Mouse (Mus musculus) heart, embryonic 11.5 days (tissue): ENCODE measurements around the gene Adam20. TPM values are rescaled to one million over a fixed set of nuclear protein-coding genes. Genes with fewer than 3 reads are reported as not detected.
"Not testable (repeated sequence)": the region's sequence is repeated elsewhere in the genome, so short reads cannot be mapped to it uniquely, and the experiment has no call there.

Experiments used
- ATAC-seq: fragments of 200-750 bp; cut with Nextera tagmentation; replicated peaks from 2 replicates; pipeline ENCODE4 v1.8.0; 2017; ENCODE audit warnings: moderate library complexity; ENCODE audit not compliant: insufficient number of reproducible peaks, low FRiP score, low TSS enrichment
- H3K27ac ChIP-seq: fragments of 300-500 bp; sonication (generic); 2 replicates; pipeline ENCODE4 v1.5.1; 2014; ENCODE audit warnings: mild to moderate bottlenecking, low read depth, low read length
- H3K27me3 ChIP-seq: fragments of 300-500 bp; sonication (generic); 2 replicates; pipeline ENCODE4 v1.6.1; 2014; ENCODE audit warnings: mild to moderate bottlenecking, low read length, mixed read lengths; ENCODE audit not compliant: control insufficient read depth, insufficient read depth
- H3K36me3 ChIP-seq: fragments of 300-500 bp; sonication (generic); 2 replicates; pipeline ENCODE4 v1.6.1; 2014; ENCODE audit warnings: mild to moderate bottlenecking, low read length, moderate library complexity, mixed read lengths; ENCODE audit not compliant: control insufficient read depth, insufficient read depth
- H3K4me1 ChIP-seq: fragments of 300-500 bp; sonication (generic); 2 replicates; pipeline ENCODE4 v1.6.1; 2014; ENCODE audit warnings: low read length; ENCODE audit not compliant: control insufficient read depth, insufficient read depth
- H3K4me2 ChIP-seq: fragments of 300-500 bp; sonication (generic); 2 replicates; pipeline ENCODE4 v1.6.1; 2014; ENCODE audit warnings: mild to moderate bottlenecking, moderate library complexity
- H3K4me3 ChIP-seq: fragments of 300-500 bp; sonication (generic); 2 replicates; pipeline ENCODE4 v1.5.1; 2014; ENCODE audit warnings: low read depth, low read length
- H3K9ac ChIP-seq: fragments of 300-500 bp; sonication (generic); 2 replicates; pipeline ENCODE4 v1.6.1; 2014; ENCODE audit warnings: mild to moderate bottlenecking, low read depth, low read length, moderate library complexity
- H3K9me3 ChIP-seq: fragments of 300-500 bp; sonication (generic); replicated peaks from 2 replicates; pipeline ENCODE4 v1.6.1; 2016; ENCODE audit warnings: low read length; ENCODE audit not compliant: control insufficient read depth
- WGBS: fragments of 180-500 bp; shearing (Covaris S2); extraction: QIAGEN DNeasy Blood & Tissue Kit; methylation state at CpG from one replicate; pipeline ENCODE4 v1.1.7; 2014; ENCODE audit not compliant: insufficient replicate concordance; 5-methylcytosine and 5-hydroxymethylcytosine counted together
- polyA plus RNA-seq: library from polyadenylated mRNA; unstranded; fragments of >200 nt; fragmentation: Nextera tagmentation; extraction: Ambion mirVana; gene quantifications from 2 replicates; pipeline ENCODE4 v1.2.1, GENCODE M21; 2014

Gene Adam20
- not detected in 2 replicates for polyA plus RNA-seq

GRCm38 (mm10) chr8:40792973-40793372, at the start of gene Adam20:
Adam20 (plus strand) TSS chr8:40793273.
- H3K4me1 ChIP-seq, H3K4me3 ChIP-seq, H3K36me3 ChIP-seq, H3K4me2 ChIP-seq, H3K9me3 ChIP-seq, H3K27ac ChIP-seq, ATAC-seq, H3K27me3 ChIP-seq, H3K9ac ChIP-seq: not testable (repeated sequence)
- WGBS: 71% methylated on average over 1 of the region's 1 CpGs

- not testable (repeated sequence) for H3K4me3 ChIP-seq, H3K4me2 ChIP-seq, H3K4me1 ChIP-seq, H3K9ac ChIP-seq, H3K9me3 ChIP-seq, ATAC-seq, H3K27ac ChIP-seq, H3K27me3 ChIP-seq, H3K36me3 ChIP-seq
- WGBS: 50% methylated on average over 1 of the region's 1 CpGs
Observed at GRCm38 (mm10) chr8:40751908-40752307, 41.2 kb upstream of the Adam20 start, which contains the start of gene Adam25. Adam25 (plus strand) TSS chr8:40752208.

GRCm38 (mm10) chr8:40783320-40783719, 9.8 kb upstream of the Adam20 start:
- H3K9ac ChIP-seq: no peak overlapping the region
- H3K36me3 ChIP-seq: no peaks in the 10 kb centered on the region
- no peak overlapping the region for H3K4me2 ChIP-seq
- no peaks in the 10 kb centered on the region for H3K9me3 ChIP-seq
- H3K4me3 ChIP-seq: no peak overlapping the region
- no peaks in the 10 kb centered on the region for H3K27me3 ChIP-seq
- H3K4me1 ChIP-seq: no peaks in the 10 kb centered on the region
- H3K27ac ChIP-seq: no peak overlapping the region
- ATAC-seq: no peak

DNA sequence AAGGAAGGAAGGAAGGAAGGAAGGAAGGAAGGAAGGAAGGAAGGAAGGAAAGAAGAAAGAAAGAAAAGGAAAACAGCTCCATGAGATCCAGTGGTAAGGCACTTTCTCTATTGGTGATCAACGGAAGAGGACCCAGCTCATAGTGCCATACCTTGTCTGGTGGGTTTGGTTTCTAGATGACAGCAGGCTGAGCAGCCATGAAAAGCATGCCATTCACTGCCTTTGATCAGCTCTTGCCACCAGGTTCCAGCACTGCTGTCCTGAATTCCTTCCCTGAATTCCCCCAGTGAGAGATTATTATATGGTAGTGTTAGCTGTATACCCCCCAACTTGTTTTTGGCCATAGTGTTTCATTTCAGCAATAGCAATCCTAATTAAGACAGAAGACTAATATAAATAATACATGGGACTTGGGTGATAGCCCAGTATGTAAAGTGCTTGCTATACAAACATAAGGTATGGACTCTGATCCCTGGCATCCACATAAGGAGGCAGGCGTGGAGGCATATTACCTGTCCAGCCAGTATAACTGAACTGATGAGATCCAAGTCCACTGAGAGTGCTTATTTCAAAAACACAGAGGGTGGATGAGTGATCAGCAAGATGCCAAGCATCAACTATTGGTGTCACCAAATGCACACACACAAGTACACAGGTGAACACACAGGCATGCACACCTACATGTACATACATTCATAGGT, 10.5 kb downstream of the Adam20 start:
- no peak for ATAC-seq
- H3K4me1 ChIP-seq: no peaks in the 10 kb centered on the region
- H3K9me3 ChIP-seq: no peaks in the 10 kb centered on the region; the same call in 1 of the 2 replicates
- no peaks in the 10 kb centered on the region for H3K36me3 ChIP-seq
- no peaks in the 10 kb centered on the region for H3K27me3 ChIP-seq
- H3K4me2 ChIP-seq: no peak overlapping the region
- no peak overlapping the region for H3K27ac ChIP-seq
- no peak overlapping the region for H3K9ac ChIP-seq
- WGBS: 85% methylated on average over 2 of the region's 2 CpGs
- no peak overlapping the region for H3K4me3 ChIP-seq

Other genes starting within 250 kb of the Adam20 start
- gene Adam24, start 118.2 kb upstream of the Adam20 start, polyA plus RNA-seq: not detected in 2 replicates
- not detected in 2 replicates for gene Adam25, start 41.1 kb upstream of the Adam20 start, polyA plus RNA-seq
- not detected in 2 replicates for gene Adam39, start 29.7 kb downstream of the Adam20 start, polyA plus RNA-seq